Mouse (Mus musculus): ENCODE results near the gene Rnf141. TPM values are rescaled to one million over a fixed set of nuclear protein-coding genes. Genes with fewer than 3 reads are reported as not detected.

Gene Rnf141
- total RNA-seq, 2 experiments from 2014 or later = 74.9 to 81.6 TPM

- no peak for DNase-seq (ENCODE audit: extremely low spot score in 1 of 2, low spot score in 1 of 2)
Observed at GRCm38 (mm10) chr7:110834522-110834921, 9.7 kb downstream of the Rnf141 start.

GRCm38 (mm10) chr7:110834018-110834417, 10.2 kb downstream of the Rnf141 start:
- DNase-seq (ENCODE audit: extremely low spot score in 1 of 2, low spot score in 1 of 2) = no peak

- DNase-seq (ENCODE audit: extremely low spot score in 1 of 2, low spot score in 1 of 2) = no peak
Observed at GRCm38 (mm10) chr7:110833024-110833423, 11.2 kb downstream of the Rnf141 start.

- DNase-seq (ENCODE audit: extremely low spot score in 1 of 2, low spot score in 1 of 2) = no peak
Observed at GRCm38 (mm10) chr7:110823995-110824953, 20.0 kb downstream of the Rnf141 start.

- no peak for DNase-seq (ENCODE audit: extremely low spot score in 1 of 2, low spot score in 1 of 2)
Observed at GRCm38 (mm10) chr7:110823593-110823992, 20.7 kb downstream of the Rnf141 start.

GRCm38 (mm10) chr7:110823076-110823475, 21.2 kb downstream of the Rnf141 start:
- no peak for DNase-seq (ENCODE audit: extremely low spot score in 1 of 2, low spot score in 1 of 2)

GRCm38 (mm10) chr7:110822055-110822454, 22.2 kb downstream of the Rnf141 start:
- no peak for DNase-seq (ENCODE audit: extremely low spot score in 1 of 2, low spot score in 1 of 2)

- DNase-seq (ENCODE audit: extremely low spot score in 1 of 2, low spot score in 1 of 2) = no peak
Observed at GRCm38 (mm10) chr7:110821653-110822052, 22.6 kb downstream of the Rnf141 start.

- no peak for DNase-seq (ENCODE audit: extremely low spot score in 1 of 2, low spot score in 1 of 2)
Observed at GRCm38 (mm10) chr7:110821068-110821467, 23.2 kb downstream of the Rnf141 start.

GRCm38 (mm10) chr7:110818787-110819350, 25.4 kb downstream of the Rnf141 start:
- DNase-seq (ENCODE audit: extremely low spot score in 1 of 2, low spot score in 1 of 2) = no peak

GRCm38 (mm10) chr7:110818206-110818605, 26.1 kb downstream of the Rnf141 start:
- DNase-seq (ENCODE audit: extremely low spot score in 1 of 2, low spot score in 1 of 2) = no peak

GRCm38 (mm10) chr7:110816037-110816436, 28.2 kb downstream of the Rnf141 start:
- DNase-seq (ENCODE audit: extremely low spot score in 1 of 2, low spot score in 1 of 2) = peak in 1 of 2 experiments; percentile 42

- DNase-seq (ENCODE audit: extremely low spot score in 1 of 2, low spot score in 1 of 2) = no peak
Observed at GRCm38 (mm10) chr7:110813983-110814382, 30.3 kb downstream of the Rnf141 start.

- no peak for DNase-seq (ENCODE audit: extremely low spot score in 1 of 2, low spot score in 1 of 2)
Observed at GRCm38 (mm10) chr7:110811529-110811928, 32.7 kb downstream of the Rnf141 start.

GRCm38 (mm10) chr7:110810995-110811394, 33.3 kb downstream of the Rnf141 start:
- DNase-seq (ENCODE audit: extremely low spot score in 1 of 2, low spot score in 1 of 2) = no peak

- DNase-seq (ENCODE audit: extremely low spot score in 1 of 2, low spot score in 1 of 2) = no peak
Observed at GRCm38 (mm10) chr7:110809585-110810557, 34.4 kb downstream of the Rnf141 start.

GRCm38 (mm10) chr7:110808962-110809361, 35.3 kb downstream of the Rnf141 start:
- DNase-seq (ENCODE audit: extremely low spot score in 1 of 2, low spot score in 1 of 2) = no peak

GRCm38 (mm10) chr7:110807460-110808030, 36.7 kb downstream of the Rnf141 start:
- no peak for DNase-seq (ENCODE audit: extremely low spot score in 1 of 2, low spot score in 1 of 2)

GRCm38 (mm10) chr7:110804266-110804665, 40.0 kb downstream of the Rnf141 start:
- DNase-seq (ENCODE audit: extremely low spot score in 1 of 2, low spot score in 1 of 2) = peak in 1 of 2 experiments; percentile 29

- DNase-seq (ENCODE audit: extremely low spot score in 1 of 2, low spot score in 1 of 2) = no peak
Observed at GRCm38 (mm10) chr7:110803131-110803530, 41.1 kb downstream of the Rnf141 start.

Data from layer of hippocampus, postnatal 25 days (tissue).